Mouse (Mus musculus): ENCODE results near the gene Ttc24. TPM values are rescaled to one million over a fixed set of nuclear protein-coding genes. Genes with fewer than 3 reads are reported as not detected.

Gene Ttc24
- polyA plus RNA-seq, 1 experiment from 2014 or later, result not detected

- peaks cover 32% of the 10 kb centered on the region for H3K27me3 ChIP-seq (ENCODE audit: low read depth, poor library complexity, severe bottlenecking)
- WGBS, result 83% methylated on average over 2 of the region's 2 CpGs
- DNase-seq (ENCODE audit: low spot score), result no peak
- no peaks in the 10 kb centered on the region for H3K9me3 ChIP-seq (replicated peaks)
- H3K4me1 ChIP-seq, result peaks cover 7% of the 10 kb centered on the region
- H3K4me3 ChIP-seq, result no peak overlapping the region
- no peaks in the 10 kb centered on the region for H3K36me3 ChIP-seq
- no peak overlapping the region for H3K27ac ChIP-seq (replicated peaks)
Observed at GRCm38 (mm10) chr3:88073631-88074030, 4.5 kb downstream of the Ttc24 start.

GRCm38 (mm10) chr3:88071783-88072182 is 6.3 kb downstream of the Ttc24 start:
- WGBS, result 4% methylated on average over 5 of the region's 5 CpGs
- Histone ChIP-seq H3K27me3 (ENCODE audit: low read depth, poor library complexity, severe bottlenecking) (peaks cover 30% of the 10 kb centered on the region), H3K9me3 (replicated peaks) (no peaks in the 10 kb centered on the region), H3K27ac (replicated peaks) (no peak overlapping the region), H3K36me3 (no peaks in the 10 kb centered on the region), H3K4me1 (peaks cover 7% of the 10 kb centered on the region), H3K4me3 (no peak overlapping the region)
- DNase-seq (ENCODE audit: low spot score), result peak; percentile 85

GRCm38 (mm10) chr3:88068386-88068785 is 9.7 kb downstream of the Ttc24 start:
- H3K4me1 ChIP-seq, result peaks cover 7% of the 10 kb centered on the region
- no peak overlapping the region for H3K27ac ChIP-seq (replicated peaks)
- DNase-seq (ENCODE audit: low spot score), result no peak
- 53% methylated on average over 2 of the region's 2 CpGs for WGBS
- H3K36me3 ChIP-seq, result no peaks in the 10 kb centered on the region
- H3K27me3 ChIP-seq (ENCODE audit: low read depth, poor library complexity, severe bottlenecking), result peaks cover 30% of the 10 kb centered on the region
- H3K9me3 ChIP-seq (replicated peaks), result no peaks in the 10 kb centered on the region
- H3K4me3 ChIP-seq, result no peak overlapping the region

GRCm38 (mm10) chr3:88057902-88058696 is 20.0 kb downstream of the Ttc24 start, which contains the start of gene Naxe:
TSS of gene Naxe (minus strand) at chr3:88058495.
- WGBS, result under 1% methylated on average over 60 of the region's 60 CpGs
- Histone ChIP-seq H3K27me3 (ENCODE audit: low read depth, poor library complexity, severe bottlenecking) (no peaks in the 10 kb centered on the region), H3K27ac (replicated peaks) (peak within 1 kb of the TSS; percentile 90), H3K4me1 (peaks cover 24% of the 10 kb centered on the region), H3K4me3 (peak within 1 kb of the TSS; percentile 77), H3K36me3 (peaks cover 38% of the 10 kb centered on the region), H3K9me3 (replicated peaks) (peaks cover 4% of the 10 kb centered on the region; the same call in 1 of the 2 replicates)
- DNase-seq (ENCODE audit: low spot score), result peak; percentile 93

- peak overlapping the region; percentile 77 for H3K4me3 ChIP-seq
- no peaks in the 10 kb centered on the region for H3K27me3 ChIP-seq (ENCODE audit: low read depth, poor library complexity, severe bottlenecking)
- H3K27ac ChIP-seq (replicated peaks), result no peak overlapping the region
- WGBS, result 84% methylated on average over 6 of the region's 6 CpGs
- no peak for DNase-seq (ENCODE audit: low spot score)
- peaks cover 24% of the 10 kb centered on the region for H3K4me1 ChIP-seq
- H3K9me3 ChIP-seq (replicated peaks), result no peaks in the 10 kb centered on the region
- H3K36me3 ChIP-seq, result peaks cover 49% of the 10 kb centered on the region
Observed at GRCm38 (mm10) chr3:88057030-88057429, 21.1 kb downstream of the Ttc24 start.

GRCm38 (mm10) chr3:88049532-88049931 is 28.6 kb downstream of the Ttc24 start:
- H3K27ac ChIP-seq (replicated peaks), result no peak overlapping the region
- H3K27me3 ChIP-seq (ENCODE audit: low read depth, poor library complexity, severe bottlenecking), result no peaks in the 10 kb centered on the region
- no peak for DNase-seq (ENCODE audit: low spot score)
- no peaks in the 10 kb centered on the region for H3K9me3 ChIP-seq (replicated peaks)
- 88% methylated on average over 3 of the region's 3 CpGs for WGBS
- H3K36me3 ChIP-seq, result peaks cover 65% of the 10 kb centered on the region
- H3K4me3 ChIP-seq, result no peak overlapping the region
- H3K4me1 ChIP-seq, result peaks cover 3% of the 10 kb centered on the region; the same call in 1 of the 2 replicates

- peak; percentile 86 for DNase-seq (ENCODE audit: low spot score)
- peak within 1 kb of the TSS; percentile 83 for H3K27ac ChIP-seq (replicated peaks)
- 9% methylated on average over 36 of the region's 36 CpGs for WGBS
- peaks cover 11% of the 10 kb centered on the region for H3K36me3 ChIP-seq
- H3K4me1 ChIP-seq, result peaks cover 19% of the 10 kb centered on the region
- H3K27me3 ChIP-seq (ENCODE audit: low read depth, poor library complexity, severe bottlenecking), result peaks cover 12% of the 10 kb centered on the region
- H3K9me3 ChIP-seq (replicated peaks), result no peaks in the 10 kb centered on the region
- peak within 1 kb of the TSS; percentile 91 for H3K4me3 ChIP-seq
Observed at GRCm38 (mm10) chr3:88042661-88043421, 35.3 kb downstream of the Ttc24 start, which contains the start of gene Gpatch4. TSS of gene Gpatch4 (plus strand) at chr3:88043108.

- no peak overlapping the region for H3K4me3 ChIP-seq
- H3K27me3 ChIP-seq (ENCODE audit: low read depth, poor library complexity, severe bottlenecking), result peaks cover 24% of the 10 kb centered on the region
- H3K27ac ChIP-seq (replicated peaks), result no peak overlapping the region
- 75% methylated on average over 1 of the region's 1 CpGs for WGBS
- no peak for DNase-seq (ENCODE audit: low spot score)
- H3K36me3 ChIP-seq, result no peaks in the 10 kb centered on the region
- H3K4me1 ChIP-seq, result peaks cover 8% of the 10 kb centered on the region
- no peaks in the 10 kb centered on the region for H3K9me3 ChIP-seq (replicated peaks)
Observed at GRCm38 (mm10) chr3:88035561-88036293, 42.4 kb downstream of the Ttc24 start.

GRCm38 (mm10) chr3:88033506-88033905 is 44.6 kb downstream of the Ttc24 start:
- peaks cover 31% of the 10 kb centered on the region for H3K27me3 ChIP-seq (ENCODE audit: low read depth, poor library complexity, severe bottlenecking)
- no peak overlapping the region for H3K4me3 ChIP-seq
- WGBS, result 80% methylated on average over 5 of the region's 5 CpGs
- H3K36me3 ChIP-seq, result no peaks in the 10 kb centered on the region
- H3K4me1 ChIP-seq, result peaks cover 11% of the 10 kb centered on the region
- H3K27ac ChIP-seq (replicated peaks), result no peak overlapping the region
- no peaks in the 10 kb centered on the region for H3K9me3 ChIP-seq (replicated peaks)
- no peak for DNase-seq (ENCODE audit: low spot score)

- Histone ChIP-seq H3K27ac (replicated peaks) (no peak overlapping the region), H3K36me3 (no peaks in the 10 kb centered on the region), H3K27me3 (ENCODE audit: low read depth, poor library complexity, severe bottlenecking) (peaks cover 49% of the 10 kb centered on the region), H3K4me1 (peaks cover 11% of the 10 kb centered on the region), H3K9me3 (replicated peaks) (peaks cover 6% of the 10 kb centered on the region), H3K4me3 (no peak overlapping the region)
- DNase-seq (ENCODE audit: low spot score), result no peak
- WGBS, result 22% methylated on average over 19 of the region's 19 CpGs
Observed at GRCm38 (mm10) chr3:88030608-88031395, 47.3 kb downstream of the Ttc24 start.

GRCm38 (mm10) chr3:88027434-88028186 is 50.5 kb downstream of the Ttc24 start, which contains the start of gene Hapln2:
TSS of gene Hapln2 (minus strand) at chr3:88027583.
- WGBS, result 50% methylated on average over 5 of the region's 5 CpGs
- H3K4me1 ChIP-seq, result peaks cover 28% of the 10 kb centered on the region
- no peaks in the 10 kb centered on the region for H3K36me3 ChIP-seq
- H3K27me3 ChIP-seq (ENCODE audit: low read depth, poor library complexity, severe bottlenecking), result peaks cover 80% of the 10 kb centered on the region
- peaks cover 6% of the 10 kb centered on the region for H3K9me3 ChIP-seq (replicated peaks)
- no peak for DNase-seq (ENCODE audit: low spot score)
- H3K27ac ChIP-seq (replicated peaks), result no peak within 1 kb of the TSS
- no peak within 1 kb of the TSS for H3K4me3 ChIP-seq
